Mouse (Mus musculus) erythroblast, embryonic 14.5 days (primary cell): ENCODE data around the gene Fam187b. TPM values are rescaled to one million over a fixed set of nuclear protein-coding genes. Genes with fewer than 3 reads are reported as not detected.

Source experiments
- H3K27me3 ChIP-seq: 2 replicates; pipeline ENCODE4 v1.6.1; 2012; ENCODE audit warnings: inconsistent platforms; ENCODE audit not compliant: control insufficient read depth
- H3K36me3 ChIP-seq: 2 replicates; pipeline ENCODE4 v1.6.1; 2012; ENCODE audit warnings: mild to moderate bottlenecking, inconsistent platforms; ENCODE audit not compliant: control insufficient read depth
- H3K4me1 ChIP-seq: 2 replicates; pipeline ENCODE4 v1.6.1; 2012; ENCODE audit warnings: inconsistent platforms; ENCODE audit not compliant: control insufficient read depth
- H3K4me3 ChIP-seq: replicated peaks from 2 replicates; pipeline ENCODE3; 2012; ENCODE audit warnings: moderate library complexity, mild to moderate bottlenecking, inconsistent platforms
- H3K9me3 ChIP-seq: 2 replicates; pipeline ENCODE4 v1.6.1; 2012; ENCODE audit warnings: low read length, inconsistent platforms, mixed read lengths; ENCODE audit not compliant: control insufficient read depth
- GATA1 ChIP-seq: IDR thresholded peaks from 2 replicates; pipeline ENCODE4 v1.6.1; 2012; ENCODE audit warnings: low read length, inconsistent platforms, mixed read lengths
- TAL1 ChIP-seq: IDR thresholded peaks from 3 replicates; pipeline ENCODE4 v1.6.1; 2012; ENCODE audit warnings: low read length, inconsistent platforms, mixed read lengths
- polyA plus RNA-seq: library from polyadenylated mRNA; stranded (reverse); fragments of >175 nt; gene quantifications from 2 replicates; pipeline ENCODE4 v1.2.3, GENCODE M21; 2012

The Fam187b gene
- polyA plus RNA-seq, 1 experiment, result not detected

GRCm38 (mm10) chr7:31031731-31032130 is 58.1 kb downstream of the Fam187b start:
- Histone ChIP-seq H3K36me3 (no peaks in the 10 kb centered on the region), H3K27me3 (no peaks in the 10 kb centered on the region), H3K9me3 (no peaks in the 10 kb centered on the region), H3K4me1 (no peaks in the 10 kb centered on the region), H3K4me3 (no peak overlapping the region)
- TF ChIP-seq GATA1 (no peak), TAL1 (no peak)

- Histone ChIP-seq H3K4me3 (no peak overlapping the region), H3K36me3 (no peaks in the 10 kb centered on the region)
Measured at GRCm38 (mm10) chr7:31033409-31034165, 60.0 kb downstream of the Fam187b start.

GRCm38 (mm10) chr7:31034789-31035188 is 61.2 kb downstream of the Fam187b start:
- H3K4me3 ChIP-seq, result no peak overlapping the region
- no peaks in the 10 kb centered on the region for H3K27me3 ChIP-seq
- H3K36me3 ChIP-seq, result no peaks in the 10 kb centered on the region
- no peaks in the 10 kb centered on the region for H3K4me1 ChIP-seq
- TF ChIP-seq TAL1, result no peak
- no peak for TF ChIP-seq GATA1
- no peaks in the 10 kb centered on the region for H3K9me3 ChIP-seq

More at GRCm38 (mm10) chr7:31033409-31034165, 60.0 kb downstream of the Fam187b start:
- H3K27me3 ChIP-seq, result no peaks in the 10 kb centered on the region
- TF ChIP-seq TAL1 (no peak), GATA1 (no peak)
- no peaks in the 10 kb centered on the region for H3K4me1 ChIP-seq
- no peaks in the 10 kb centered on the region for H3K9me3 ChIP-seq

DNA sequence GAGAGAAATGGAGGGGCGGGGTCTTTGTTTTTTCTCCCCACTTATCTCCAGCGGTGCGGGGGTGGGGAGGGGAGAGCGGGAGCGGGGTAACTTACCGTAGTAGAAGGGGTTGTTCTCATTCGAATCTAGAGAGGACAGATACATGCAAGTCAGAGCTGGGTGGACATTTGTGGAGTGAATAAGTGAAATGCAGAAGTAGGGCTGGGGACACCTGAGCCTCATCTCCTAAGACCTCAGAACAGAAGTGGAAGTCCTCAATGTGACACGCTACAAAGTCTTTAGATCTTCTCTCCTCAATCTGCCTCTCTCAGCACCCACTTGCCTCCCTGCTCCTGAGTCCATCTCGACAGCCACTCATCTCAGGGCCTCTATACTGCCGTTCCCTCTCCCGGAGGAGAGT is 61.7 kb downstream of the Fam187b start:
- Histone ChIP-seq H3K4me3 (no peak overlapping the region), H3K36me3 (no peaks in the 10 kb centered on the region), H3K9me3 (no peaks in the 10 kb centered on the region), H3K27me3 (no peaks in the 10 kb centered on the region), H3K4me1 (no peaks in the 10 kb centered on the region)
- no peak for TF ChIP-seq TAL1
- TF ChIP-seq GATA1, result no peak

- H3K4me3 ChIP-seq, result no peak overlapping the region
- H3K27me3 ChIP-seq, result peaks cover 13% of the 10 kb centered on the region
- H3K36me3 ChIP-seq, result no peaks in the 10 kb centered on the region
- H3K4me1 ChIP-seq, result no peaks in the 10 kb centered on the region
- TF ChIP-seq TAL1 (no peak), GATA1 (no peak)
- no peaks in the 10 kb centered on the region for H3K9me3 ChIP-seq
Measured at GRCm38 (mm10) chr7:31036917-31037316, 63.3 kb downstream of the Fam187b start.

DNA sequence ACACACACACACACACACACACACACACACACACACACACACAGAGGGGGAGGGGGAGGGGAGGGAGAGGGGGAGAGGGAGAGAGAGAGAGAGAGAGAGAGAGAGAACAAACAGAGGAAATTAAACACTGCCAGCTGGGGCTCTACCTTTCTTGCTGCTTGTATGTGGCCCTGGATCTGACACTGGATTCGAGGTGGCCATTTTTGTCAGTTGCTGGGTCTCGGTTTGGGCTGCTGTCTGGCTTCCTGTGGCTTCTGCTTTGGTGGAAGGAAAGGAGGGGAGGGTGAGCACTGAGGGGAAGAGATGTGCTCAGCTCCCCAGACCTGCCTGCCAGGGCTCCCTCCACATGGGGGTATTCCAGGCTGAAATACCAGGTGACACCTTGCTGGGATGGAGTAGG is 64.1 kb downstream of the Fam187b start:
- no peaks in the 10 kb centered on the region for H3K4me1 ChIP-seq
- H3K9me3 ChIP-seq, result no peaks in the 10 kb centered on the region
- TF ChIP-seq TAL1 (no peak), GATA1 (no peak)
- H3K27me3 ChIP-seq, result peaks cover 19% of the 10 kb centered on the region
- no peak overlapping the region for H3K4me3 ChIP-seq
- no peaks in the 10 kb centered on the region for H3K36me3 ChIP-seq

DNA sequence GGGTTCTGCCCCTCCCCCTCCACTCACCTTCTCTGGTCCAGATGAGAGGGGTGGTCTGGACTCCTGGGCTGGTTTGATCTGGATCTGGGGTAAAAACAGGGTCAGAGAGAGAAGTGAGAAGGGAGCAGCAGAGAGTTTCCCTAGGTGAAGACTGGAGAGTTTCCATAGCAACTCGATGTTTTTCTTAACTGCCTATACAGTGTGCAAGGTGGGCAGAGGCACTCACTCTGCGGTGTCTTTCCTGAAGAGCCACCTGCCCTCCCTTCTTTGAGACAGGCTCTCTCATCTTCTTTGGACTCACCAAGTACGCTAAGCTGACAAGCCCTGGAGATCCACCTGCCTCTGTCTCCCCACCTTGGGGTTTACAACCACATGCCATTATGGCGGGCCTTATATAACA is 65.4 kb downstream of the Fam187b start:
- Histone ChIP-seq H3K27me3 (peaks cover 22% of the 10 kb centered on the region), H3K9me3 (no peaks in the 10 kb centered on the region), H3K36me3 (no peaks in the 10 kb centered on the region), H3K4me1 (no peaks in the 10 kb centered on the region), H3K4me3 (no peak overlapping the region)
- TF ChIP-seq GATA1, result no peak
- no peak for TF ChIP-seq TAL1

Other genes with a start within 250 kb of the Fam187b start
- 1.3 and 1.6 TPM in 2 replicates for gene Tmem147, start 244.2 kb upstream of the Fam187b start, polyA plus RNA-seq
- not detected in 2 replicates for gene Gapdhs, start 230.1 kb upstream of the Fam187b start, polyA plus RNA-seq
- 0.15 TPM in 1 of 2 replicates, not detected in the other for gene Sbsn, start 222.3 kb upstream of the Fam187b start, polyA plus RNA-seq
- gene Dmkn, start 210.0 kb upstream of the Fam187b start, polyA plus RNA-seq, result not detected in 2 replicates
- gene Krtdap, start 185.9 kb upstream of the Fam187b start, polyA plus RNA-seq, result not detected in 2 replicates
- 0.08 TPM in 1 of 2 replicates, not detected in the other for gene Ffar2, start 150.0 kb upstream of the Fam187b start, polyA plus RNA-seq
- gene Ffar3, start 117.6 kb upstream of the Fam187b start, polyA plus RNA-seq, result 0.02 TPM in 1 of 2 replicates, not detected in the other
- not detected in 2 replicates for gene Ffar1, start 112.2 kb upstream of the Fam187b start, polyA plus RNA-seq
- not detected in 2 replicates for gene Cd22, start 93.4 kb upstream of the Fam187b start, polyA plus RNA-seq
- gene Mag, start 58.9 kb upstream of the Fam187b start, polyA plus RNA-seq, result 0.03 TPM in 1 of 2 replicates, not detected in the other
- not detected in 2 replicates for gene Hamp2, start 49.1 kb upstream of the Fam187b start, polyA plus RNA-seq
- not detected in 2 replicates for gene Hamp, start 29.8 kb upstream of the Fam187b start, polyA plus RNA-seq
- 30.7 and 40.4 TPM in 2 replicates for gene Usf2, start 17.0 kb upstream of the Fam187b start, polyA plus RNA-seq
- 0.06 TPM in 1 of 2 replicates, not detected in the other for gene Lsr, start 326 bp upstream of the Fam187b start, polyA plus RNA-seq
- 1.2 and 1.7 TPM in 2 replicates for gene Fxyd5, start 68.7 kb downstream of the Fam187b start, polyA plus RNA-seq
- not detected in 2 replicates for gene Fxyd7, start 77.7 kb downstream of the Fam187b start, polyA plus RNA-seq
- 0.28 and 1.7 TPM in 2 replicates for gene Fxyd1, start 83.4 kb downstream of the Fam187b start, polyA plus RNA-seq
- 0.03 TPM in 1 of 2 replicates, not detected in the other for gene Lgi4, start 85.6 kb downstream of the Fam187b start, polyA plus RNA-seq
- not detected in 2 replicates for gene Fxyd3, start 102.9 kb downstream of the Fam187b start, polyA plus RNA-seq
- gene Hpn, start 141.5 kb downstream of the Fam187b start, polyA plus RNA-seq, result 0.07 and 0.15 TPM in 2 replicates
- gene Scn1b, start 153.2 kb downstream of the Fam187b start, polyA plus RNA-seq, result 0.07 and 0.08 TPM in 2 replicates
- gene Gramd1a, start 182.1 kb downstream of the Fam187b start, polyA plus RNA-seq, result 0.46 and 0.52 TPM in 2 replicates